Mouse (Mus musculus) G1E-ER4 (cell line): ENCODE results near the gene Optn. TPM values are rescaled to one million over a fixed set of nuclear protein-coding genes. Genes with fewer than 3 reads are reported as not detected.

Experiments used
- GATA1 ChIP-seq: IDR thresholded peaks from one replicate; pipeline ENCODE4 v1.8.0; 2012; ENCODE audit warnings: low read length, inconsistent platforms
- polyA plus RNA-seq: library from polyadenylated mRNA; stranded (reverse); fragments of >175 nt; gene quantifications from 2 replicates; pipeline ENCODE4 v1.2.3, GENCODE M21; 2012

The Optn gene
- polyA plus RNA-seq, 1 experiment, result 41.3 TPM

DNA sequence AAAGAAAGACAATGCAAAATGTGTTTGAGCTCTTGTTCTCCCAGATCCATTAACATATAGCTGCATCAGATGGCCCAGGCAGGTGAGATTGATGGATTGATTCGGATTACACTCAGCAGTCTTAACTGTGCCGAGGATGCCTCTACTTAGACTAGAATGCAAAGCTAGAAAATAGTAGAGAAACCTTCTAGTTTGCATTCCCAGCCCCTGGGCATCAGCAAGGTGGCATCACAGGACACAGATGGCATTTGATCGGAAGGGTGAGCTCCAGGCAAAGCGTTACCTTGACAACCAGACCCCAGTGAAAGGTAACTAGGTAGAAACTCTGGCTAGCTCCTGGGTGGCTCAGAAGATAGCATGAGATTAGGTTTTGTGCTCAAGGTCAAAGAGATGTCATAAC lies 396 bp upstream of the Optn start:
- TF ChIP-seq GATA1, result no peak

DNA sequence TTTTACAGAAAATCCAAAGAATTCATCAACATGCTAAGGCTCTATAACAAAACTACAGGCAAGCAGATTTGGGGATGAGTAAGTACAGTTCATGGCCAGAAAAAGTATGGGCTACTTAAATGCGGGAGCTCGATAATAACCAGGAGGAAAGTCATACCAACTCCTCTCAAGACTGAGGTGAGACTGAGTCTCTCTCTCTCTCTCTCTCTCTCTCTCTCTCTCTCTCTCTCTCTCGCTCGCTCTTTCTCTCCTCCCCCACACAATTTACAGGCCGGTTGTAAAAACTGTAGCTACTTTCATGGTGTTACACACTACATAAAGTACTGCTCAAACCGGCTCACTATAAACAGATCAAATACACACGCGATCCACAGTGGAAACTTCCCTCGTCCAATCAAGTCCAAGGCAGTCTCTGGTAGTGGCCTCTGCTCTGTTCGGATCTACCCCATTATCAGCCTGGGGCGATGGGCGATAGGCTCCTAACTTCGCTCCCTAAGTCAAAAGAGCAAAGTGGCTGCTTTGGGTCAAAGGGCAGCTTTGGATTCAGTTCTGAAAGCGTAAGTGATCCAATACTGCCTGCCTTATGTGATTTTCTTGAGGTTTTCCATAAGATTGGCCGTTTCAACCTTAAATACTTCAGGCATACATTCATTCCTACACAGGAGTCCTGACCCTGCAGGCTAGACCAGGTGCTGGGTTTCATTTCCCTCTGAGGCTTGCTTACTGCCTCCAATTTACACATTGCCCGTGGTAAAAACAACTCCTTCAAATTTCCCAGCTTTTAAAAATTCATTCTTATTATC lies 1.2 kb downstream of the Optn start:
- TF ChIP-seq GATA1, result peak; percentile 62

DNA sequence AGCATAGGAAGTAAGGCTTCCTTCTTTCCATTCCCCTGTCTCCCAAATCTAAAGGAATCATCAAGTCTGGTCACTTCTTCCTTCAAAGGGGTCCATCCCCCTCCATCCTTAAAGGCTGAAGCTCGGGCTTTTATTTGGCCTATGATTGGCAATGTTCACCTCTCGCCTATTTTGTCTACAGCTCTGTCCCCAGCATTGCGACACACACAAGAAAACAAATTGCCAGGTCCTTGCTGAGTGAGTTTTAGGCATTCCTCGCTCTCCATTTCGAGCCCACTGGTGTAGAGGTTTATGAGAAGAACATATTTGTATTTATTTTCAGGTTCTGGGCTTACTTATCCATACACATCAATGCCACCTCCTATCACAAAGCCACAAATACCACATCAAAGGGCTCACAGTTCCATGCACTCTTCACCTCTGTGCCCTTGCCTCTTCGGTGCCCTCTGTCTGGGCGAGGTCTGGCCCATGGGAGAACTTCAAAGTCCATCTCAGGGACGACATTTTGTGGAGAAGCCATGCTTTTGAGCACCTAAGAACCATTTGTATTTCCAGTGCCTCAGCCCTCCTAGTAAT lies 2.6 kb downstream of the Optn start:
- no peak for TF ChIP-seq GATA1

DNA sequence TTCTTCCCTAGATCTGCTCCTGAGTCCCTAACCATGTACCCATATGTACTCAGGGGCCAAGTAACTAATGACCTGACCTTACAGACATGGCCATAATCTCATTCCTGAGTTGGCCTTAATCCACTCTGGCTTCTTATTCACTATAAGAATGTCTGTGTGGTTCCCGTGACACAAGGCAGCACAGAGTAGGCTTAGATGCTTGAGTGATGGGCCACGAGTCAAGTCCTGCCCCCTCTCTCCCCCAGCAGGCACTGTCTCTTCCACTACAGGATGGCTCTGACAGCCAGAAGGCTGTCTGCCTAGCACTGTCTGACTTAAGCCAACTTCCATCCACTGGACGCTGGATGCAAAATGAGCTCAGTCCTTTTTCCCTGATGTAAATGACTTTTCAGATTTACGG lies 3.9 kb downstream of the Optn start:
- TF ChIP-seq GATA1, result no peak

DNA sequence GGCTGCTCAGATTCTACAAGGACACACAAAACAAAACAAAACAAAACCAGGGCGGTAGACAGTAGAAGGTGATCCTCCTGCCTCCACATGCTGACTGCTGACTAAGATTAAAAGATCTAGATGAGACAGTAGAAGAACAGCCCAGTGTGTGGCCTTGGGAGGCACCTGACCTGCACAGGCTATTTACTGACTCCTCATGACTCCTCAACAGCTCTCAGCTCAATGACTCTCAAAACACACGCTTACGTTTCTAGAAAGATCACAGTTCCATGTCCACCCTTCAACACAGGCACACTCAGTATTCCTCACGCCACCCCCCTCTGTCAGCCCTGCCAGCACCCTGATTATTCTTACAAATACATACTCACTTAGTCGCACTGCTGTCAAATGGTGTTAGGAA lies 5.4 kb downstream of the Optn start:
- no peak for TF ChIP-seq GATA1

DNA sequence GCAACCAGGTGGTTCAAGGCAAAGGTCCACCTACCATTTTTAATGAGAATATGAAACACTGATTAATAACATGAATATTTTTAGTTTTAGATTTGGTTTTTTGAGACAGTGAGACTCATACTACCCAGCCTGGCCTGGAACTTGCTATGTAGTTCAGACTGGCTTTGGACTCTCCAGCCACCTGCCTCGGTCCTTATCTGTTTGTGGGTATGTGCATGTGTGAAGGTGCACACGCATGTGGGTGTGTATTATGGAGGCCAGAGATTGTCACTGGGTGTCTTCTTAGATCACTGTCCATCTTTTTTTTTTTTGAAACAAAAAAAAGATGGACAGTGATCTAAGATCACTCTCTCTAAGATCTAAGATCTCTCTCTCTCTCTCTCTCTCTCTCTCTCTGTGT lies 13.3 kb downstream of the Optn start:
- no peak for TF ChIP-seq GATA1

DNA sequence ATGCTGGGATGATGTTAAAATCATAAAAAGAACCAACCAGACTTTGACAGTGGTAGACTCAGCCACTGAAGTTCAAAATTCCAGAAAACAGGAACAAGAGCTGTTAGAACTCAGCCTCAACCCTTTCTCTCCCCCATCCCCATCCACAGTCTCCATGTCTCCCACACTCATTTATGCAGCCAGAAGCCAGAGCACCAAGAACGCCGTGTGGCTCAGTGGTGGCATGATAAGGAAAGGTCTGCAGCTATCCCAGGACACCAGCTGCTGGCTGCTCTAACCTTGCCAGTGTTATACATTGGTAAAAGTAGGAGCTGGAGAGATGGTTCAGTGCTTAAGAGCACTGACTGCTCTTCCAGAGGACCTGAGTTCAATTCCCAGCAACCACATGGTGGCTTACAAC lies 16.8 kb downstream of the Optn start:
- no peak for TF ChIP-seq GATA1

DNA sequence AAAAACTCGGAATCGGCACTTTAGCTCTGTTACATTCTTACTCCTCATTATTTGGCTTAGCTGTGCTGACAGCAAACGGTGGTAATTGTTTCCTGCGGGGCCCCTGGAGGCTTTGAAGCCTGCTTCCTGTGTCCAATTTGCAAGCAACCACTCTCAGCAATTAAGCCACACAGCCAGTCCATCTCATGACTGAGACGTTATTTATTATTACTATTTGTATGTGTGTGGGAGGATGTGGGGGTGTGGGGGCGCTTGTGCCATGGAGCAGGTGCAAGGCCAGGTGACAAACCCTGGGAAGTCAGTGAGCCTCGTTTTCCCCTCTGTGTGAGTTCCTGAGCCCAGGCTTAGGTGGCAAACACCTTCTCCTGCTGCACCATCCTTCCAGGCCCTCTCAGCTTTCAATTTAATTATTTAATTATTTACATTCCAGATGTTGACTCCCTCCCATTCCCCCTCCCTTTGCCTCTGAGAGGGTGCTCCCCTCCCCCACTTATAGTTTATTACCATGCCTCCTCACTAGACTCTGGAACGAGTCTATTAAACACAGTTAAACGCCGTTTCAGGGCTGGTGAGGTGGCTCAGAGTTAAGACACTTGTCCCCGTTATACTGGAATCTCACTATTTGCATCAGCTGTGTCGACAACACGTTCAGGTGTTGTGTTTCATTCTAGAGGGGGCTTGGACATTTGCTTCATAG lies 18.4 kb downstream of the Optn start:
- no peak for TF ChIP-seq GATA1

DNA sequence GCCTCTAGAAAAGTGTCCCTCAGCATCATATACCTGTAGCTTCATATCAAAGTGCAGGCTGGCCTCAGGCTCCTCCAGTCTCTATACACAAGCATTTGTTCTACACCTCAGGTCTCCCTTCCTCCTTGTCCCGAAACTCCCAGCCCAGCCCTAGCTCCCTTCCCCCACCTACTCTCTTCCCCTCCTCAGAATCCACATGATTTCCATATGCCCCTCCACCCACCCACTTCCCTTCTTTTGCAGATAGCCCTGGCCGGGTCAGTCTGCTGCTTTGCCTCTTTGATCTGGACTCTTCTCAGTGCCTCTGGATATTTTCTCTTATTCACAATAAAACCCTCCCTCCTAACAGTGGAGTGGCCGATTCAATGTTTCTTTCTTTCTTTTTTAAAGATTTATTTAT lies 19.5 kb downstream of the Optn start:
- TF ChIP-seq GATA1, result no peak

DNA sequence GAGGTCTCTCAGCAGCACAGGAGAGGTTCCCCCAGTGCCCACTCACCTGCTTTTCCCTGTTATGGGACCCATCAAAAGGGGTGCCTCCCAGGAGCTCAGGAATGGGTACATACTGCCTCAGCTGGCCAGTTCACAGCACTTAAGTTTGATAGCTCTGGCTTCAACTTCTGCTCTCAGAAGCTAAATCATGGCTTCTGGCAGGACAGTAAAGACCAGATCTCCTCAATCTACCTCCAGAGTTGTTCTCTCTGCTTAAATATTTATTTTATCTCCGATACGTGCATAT lies 20.4 kb downstream of the Optn start:
- no peak for TF ChIP-seq GATA1

DNA sequence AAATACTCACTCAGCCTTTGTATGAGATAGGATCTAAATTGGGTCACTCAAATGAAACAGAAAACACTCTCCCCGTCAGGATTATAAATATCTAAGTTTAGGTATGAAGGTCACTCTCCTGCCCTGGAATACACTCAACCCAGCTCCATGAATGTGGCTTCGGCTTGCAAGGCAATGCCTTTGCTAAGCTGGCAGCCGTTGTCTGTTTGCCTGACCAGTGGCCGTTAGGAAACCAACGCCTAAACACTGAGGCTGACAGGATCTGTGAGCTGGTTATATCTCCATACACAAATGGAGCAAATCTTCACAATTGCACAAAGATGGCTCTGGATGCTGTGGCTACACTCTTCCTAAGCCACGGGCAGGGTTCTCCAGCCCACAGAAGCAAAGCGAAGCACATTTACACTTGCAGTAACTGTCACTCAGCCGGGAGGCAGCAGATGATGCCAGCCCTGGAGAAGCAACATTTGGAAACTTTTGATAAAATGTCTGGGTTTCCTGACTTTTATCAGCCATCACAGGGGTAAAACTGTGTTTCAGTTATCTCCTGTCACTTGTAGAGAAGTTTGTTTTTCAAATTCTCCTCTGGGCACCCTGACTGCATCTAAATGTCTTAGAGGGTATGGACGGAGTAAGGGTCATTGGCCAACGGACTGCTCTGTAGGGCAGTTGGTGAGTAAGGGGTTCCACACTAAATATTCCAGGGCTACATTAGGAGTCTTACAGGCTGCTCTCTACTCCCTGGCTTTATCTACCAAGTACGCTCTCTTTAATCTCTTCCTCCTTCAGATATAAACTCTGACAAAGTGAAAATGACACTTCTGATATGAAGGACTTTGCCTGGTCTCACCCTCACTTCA lies 21.0 kb downstream of the Optn start:
- TF ChIP-seq GATA1, result peak; percentile 62

DNA sequence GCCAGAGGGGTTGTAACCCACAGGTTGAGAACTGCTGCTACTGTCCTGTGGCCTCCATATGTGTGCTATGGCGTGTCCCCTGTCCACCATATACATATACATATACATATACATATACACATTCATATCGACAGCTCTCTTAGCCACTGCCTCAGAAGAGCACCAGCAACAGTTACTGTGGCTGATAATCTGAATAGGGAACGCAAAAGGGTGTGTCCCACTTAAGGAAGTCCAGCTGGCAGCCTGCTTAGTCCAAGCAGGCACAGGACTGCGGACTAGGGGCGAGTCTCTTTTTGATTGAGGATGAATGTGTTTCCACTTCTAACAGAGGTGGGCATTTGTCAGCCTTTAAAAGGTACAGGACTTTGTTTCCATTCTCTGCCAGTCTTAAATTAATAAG lies 22.0 kb downstream of the Optn start:
- TF ChIP-seq GATA1, result no peak

DNA sequence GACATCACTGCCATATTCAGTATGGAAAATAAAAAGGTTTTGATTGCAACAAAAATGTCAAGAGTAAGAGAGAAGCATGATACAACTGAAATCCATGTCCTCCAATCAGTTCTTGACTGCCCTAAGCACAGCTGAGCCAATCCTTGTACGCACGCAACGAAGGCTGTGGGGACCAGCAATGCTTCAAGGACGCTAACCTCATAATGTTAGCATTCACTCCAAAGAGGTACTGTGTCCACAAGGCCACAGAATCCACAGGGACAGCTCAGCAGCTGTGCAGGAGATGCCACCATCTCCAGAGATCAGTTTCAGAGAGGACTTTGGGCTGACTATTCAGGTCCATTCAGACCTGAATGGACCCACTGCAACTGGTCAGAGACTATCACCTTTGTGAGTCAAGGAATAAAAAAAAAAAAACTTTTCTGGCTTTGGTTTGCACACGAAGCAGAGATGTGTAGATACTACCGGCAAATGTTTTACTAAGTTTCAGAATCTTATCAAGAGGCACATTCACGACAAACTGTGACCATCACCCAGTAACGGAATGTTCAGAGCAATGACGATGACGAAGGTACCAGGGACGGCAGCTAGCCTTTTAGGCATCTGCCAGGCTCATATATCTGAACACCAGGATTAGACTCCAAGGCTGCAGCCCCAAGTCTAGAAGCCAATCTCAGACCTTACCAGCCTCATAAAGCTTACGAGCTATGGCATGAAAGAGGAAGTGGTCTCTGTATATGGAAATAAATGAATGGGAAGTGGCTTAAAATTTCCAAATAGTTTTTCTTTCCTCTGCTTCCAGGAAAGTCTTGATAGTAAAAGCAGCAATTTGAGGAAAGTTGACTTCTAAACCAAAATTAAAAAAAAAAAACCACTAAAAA lies 23.3 kb downstream of the Optn start:
- no peak for TF ChIP-seq GATA1

DNA sequence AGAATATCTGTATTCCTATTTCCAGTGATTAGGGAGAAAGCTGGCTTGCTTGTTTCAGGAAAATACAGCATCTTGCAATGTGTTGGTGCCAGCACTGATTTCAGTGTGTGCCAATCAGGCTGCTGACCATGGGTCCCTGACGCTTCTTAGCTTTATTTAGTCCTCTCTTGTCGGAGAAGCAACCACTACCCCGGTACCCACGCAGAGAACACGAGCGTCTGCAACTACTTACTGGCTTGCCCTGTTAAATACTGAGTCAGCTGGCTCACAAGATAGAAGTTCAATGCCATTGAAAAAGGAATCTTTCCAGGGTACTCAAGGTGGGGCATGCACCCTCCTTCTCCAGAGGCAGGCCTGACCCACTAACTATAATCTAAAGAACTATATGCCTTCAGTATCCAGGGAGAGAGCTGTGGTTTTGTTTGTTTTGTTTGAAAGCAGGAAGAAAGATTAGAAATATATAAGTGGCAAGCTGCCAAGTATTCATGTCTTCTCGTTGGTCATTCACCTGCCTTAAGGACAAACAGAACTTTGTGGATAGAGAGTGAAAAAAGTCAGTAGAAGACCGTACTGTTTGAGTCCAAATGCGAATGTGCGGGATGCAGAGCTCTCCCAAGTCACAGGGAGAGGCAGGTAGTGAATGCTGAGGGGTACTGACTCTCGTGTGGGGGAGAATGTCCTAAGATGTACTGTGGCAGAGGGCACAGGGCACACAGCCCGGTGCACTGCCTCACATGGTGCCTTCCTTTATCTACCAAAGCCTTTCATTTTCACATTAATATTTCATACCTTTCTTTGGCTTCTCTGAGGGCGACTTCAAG lies 24.3 kb downstream of the Optn start:
- TF ChIP-seq GATA1, result no peak

DNA sequence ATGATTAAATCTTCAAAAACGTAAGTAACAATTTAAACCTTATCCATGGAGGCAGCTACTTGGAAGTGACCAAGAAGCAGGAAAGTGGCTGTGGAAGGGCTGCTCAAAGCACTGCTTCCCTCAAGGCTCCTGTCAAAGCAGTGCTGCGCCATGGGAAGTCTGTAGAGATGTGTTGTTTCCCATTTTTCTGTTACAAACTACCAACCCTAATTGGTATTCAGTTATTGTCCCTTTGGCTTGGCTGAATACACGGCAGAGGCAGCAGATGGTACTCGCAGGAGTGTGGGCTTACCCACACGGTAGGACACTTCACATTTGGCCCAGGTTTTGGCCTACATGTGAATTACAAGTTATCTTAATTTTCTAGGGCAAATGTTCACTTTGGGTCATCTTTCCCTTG lies 25.5 kb downstream of the Optn start:
- no peak for TF ChIP-seq GATA1
